Mouse (Mus musculus): ENCODE measurements around the gene Mex3d. TPM values are rescaled to one million over a fixed set of nuclear protein-coding genes. Genes with fewer than 3 reads are reported as not detected.

Gene Mex3d
- polyA plus RNA-seq, 1 experiment = 596 TPM

DNA sequence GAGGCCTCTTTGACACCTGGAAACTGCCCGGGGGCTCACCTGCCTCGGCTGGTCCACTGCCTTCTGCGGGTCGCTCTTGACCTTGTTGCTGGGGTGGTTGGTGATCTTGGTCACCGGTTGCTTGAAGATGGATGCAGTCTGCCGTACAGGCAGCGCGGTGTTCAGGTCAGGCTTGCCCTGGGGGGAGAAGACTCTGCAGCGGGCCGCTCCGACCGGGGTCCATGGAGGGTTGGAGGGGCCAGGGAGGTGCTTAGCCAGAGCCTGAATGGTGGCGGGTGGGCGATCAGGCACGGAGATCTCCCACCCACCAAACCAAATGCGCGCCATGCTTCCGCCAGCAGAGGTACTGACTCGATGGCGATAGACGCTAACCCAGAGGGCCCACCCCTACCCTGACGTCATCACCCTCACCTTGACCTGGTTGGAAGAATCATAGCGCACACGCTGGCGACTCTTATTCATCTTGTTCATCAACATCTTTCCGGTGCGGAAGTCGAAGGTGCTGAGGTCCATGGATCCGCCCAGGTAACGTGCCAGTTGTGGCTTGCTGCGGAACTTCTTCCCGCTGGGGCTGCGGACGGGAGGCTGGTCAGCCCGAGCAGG lies 7.7 kb upstream of the Mex3d start:
- H3K36me3 ChIP-seq (ENCODE audit: control insufficient read depth, insufficient read depth, low read length) = no peaks in the 10 kb centered on the region; the same call in 1 of the 2 replicates
- no peaks in the 10 kb centered on the region for H3K27me3 ChIP-seq (ENCODE audit: control insufficient read depth, insufficient read depth, low read length)
- H3K27ac ChIP-seq (ENCODE audit: control insufficient read depth, insufficient read depth, low read depth, low read length) = no peak overlapping the region
- TF ChIP-seq POLR2A (IDR thresholded peaks at IDR 0.05; ENCODE audit: control insufficient read depth, low read depth, low read length) (no peak), CTCF (IDR thresholded peaks at IDR 0.05; ENCODE audit: control insufficient read depth, insufficient read depth, insufficient replicate concordance, low read depth, low read length) (no peak)
- peaks cover 11% of the 10 kb centered on the region for H3K4me1 ChIP-seq (ENCODE audit: control insufficient read depth, insufficient read depth, low read length)
- no peak overlapping the region for H3K4me3 ChIP-seq (ENCODE audit: control insufficient read depth, low read depth, low read length)

DNA sequence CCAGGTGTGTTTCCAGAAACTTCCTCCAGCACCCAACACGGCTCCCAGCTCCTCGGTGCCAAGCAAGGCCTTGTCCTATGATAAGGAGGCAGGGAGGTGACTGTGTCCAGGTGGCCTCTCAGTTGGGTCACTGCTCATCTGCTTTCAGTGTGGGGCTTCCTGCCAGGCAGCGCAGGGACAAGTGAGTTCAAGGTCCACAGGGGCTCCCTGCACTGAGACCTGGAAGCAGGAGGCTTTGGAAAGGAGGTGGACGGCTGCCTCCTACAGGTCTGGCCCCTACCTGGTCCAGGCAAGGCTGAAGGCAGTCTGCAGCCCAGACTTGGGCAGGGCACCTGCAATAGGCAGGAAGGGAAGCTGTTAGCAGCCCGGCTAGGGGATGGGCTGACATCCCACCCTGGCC lies 5.2 kb upstream of the Mex3d start:
- H3K4me1 ChIP-seq (ENCODE audit: control insufficient read depth, insufficient read depth, low read length) = peaks cover 14% of the 10 kb centered on the region
- H3K4me3 ChIP-seq (ENCODE audit: control insufficient read depth, low read depth, low read length) = no peak overlapping the region
- no peaks in the 10 kb centered on the region; the same call in 1 of the 2 replicates for H3K36me3 ChIP-seq (ENCODE audit: control insufficient read depth, insufficient read depth, low read length)
- no peak for TF ChIP-seq CTCF (IDR thresholded peaks at IDR 0.05; ENCODE audit: control insufficient read depth, insufficient read depth, insufficient replicate concordance, low read depth, low read length)
- no peak for TF ChIP-seq POLR2A (IDR thresholded peaks at IDR 0.05; ENCODE audit: control insufficient read depth, low read depth, low read length)
- H3K27ac ChIP-seq (ENCODE audit: control insufficient read depth, insufficient read depth, low read depth, low read length) = no peak overlapping the region
- no peaks in the 10 kb centered on the region for H3K27me3 ChIP-seq (ENCODE audit: control insufficient read depth, insufficient read depth, low read length)

GRCm38 (mm10) chr10:80390697-80391096 lies 3.2 kb upstream of the Mex3d start:
- H3K27ac ChIP-seq (ENCODE audit: control insufficient read depth, insufficient read depth, low read depth, low read length) = no peak overlapping the region
- no peak overlapping the region for H3K4me3 ChIP-seq (ENCODE audit: control insufficient read depth, low read depth, low read length)
- no peaks in the 10 kb centered on the region for H3K27me3 ChIP-seq (ENCODE audit: control insufficient read depth, insufficient read depth, low read length)
- no peaks in the 10 kb centered on the region; the same call in 1 of the 2 replicates for H3K36me3 ChIP-seq (ENCODE audit: control insufficient read depth, insufficient read depth, low read length)
- TF ChIP-seq CTCF (IDR thresholded peaks at IDR 0.05; ENCODE audit: control insufficient read depth, insufficient read depth, insufficient replicate concordance, low read depth, low read length) (no peak), POLR2A (IDR thresholded peaks at IDR 0.05; ENCODE audit: control insufficient read depth, low read depth, low read length) (no peak)
- peaks cover 17% of the 10 kb centered on the region for H3K4me1 ChIP-seq (ENCODE audit: control insufficient read depth, insufficient read depth, low read length)

DNA sequence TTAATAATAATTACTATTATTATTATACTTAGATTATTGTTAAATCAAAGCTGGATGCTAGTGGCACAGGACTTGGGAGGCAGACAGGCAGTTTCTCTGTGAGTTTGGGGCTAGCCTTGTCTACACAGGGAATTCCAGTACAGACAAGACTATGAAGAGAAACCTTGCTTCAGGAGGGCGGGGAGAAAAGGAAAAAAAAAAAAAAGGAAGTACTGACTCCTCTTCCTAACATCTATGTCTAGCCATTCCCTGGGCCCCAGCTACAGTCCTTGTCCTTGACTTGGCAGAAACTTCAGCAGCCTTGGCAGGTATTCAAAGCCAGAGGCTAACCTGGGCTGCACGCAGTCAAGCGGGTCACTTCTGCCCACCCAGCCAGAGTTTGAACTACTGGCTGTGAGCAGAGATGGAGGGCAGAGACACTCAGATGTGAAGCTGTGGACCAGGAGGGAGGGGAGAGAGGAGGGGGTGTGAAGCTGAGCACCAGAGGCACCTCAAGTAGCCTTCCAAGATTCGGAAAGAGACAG lies 1.8 kb upstream of the Mex3d start:
- TF ChIP-seq POLR2A (IDR thresholded peaks at IDR 0.05; ENCODE audit: control insufficient read depth, low read depth, low read length) (no peak), CTCF (IDR thresholded peaks at IDR 0.05; ENCODE audit: control insufficient read depth, insufficient read depth, insufficient replicate concordance, low read depth, low read length) (no peak)
- Histone ChIP-seq H3K4me3 (ENCODE audit: control insufficient read depth, low read depth, low read length) (peak overlapping the region; percentile 20; the same call in 1 of the 2 replicates), H3K36me3 (ENCODE audit: control insufficient read depth, insufficient read depth, low read length) (no peaks in the 10 kb centered on the region; the same call in 1 of the 2 replicates), H3K4me1 (ENCODE audit: control insufficient read depth, insufficient read depth, low read length) (peaks cover 17% of the 10 kb centered on the region), H3K27me3 (ENCODE audit: control insufficient read depth, insufficient read depth, low read length) (no peaks in the 10 kb centered on the region), H3K27ac (ENCODE audit: control insufficient read depth, insufficient read depth, low read depth, low read length) (no peak overlapping the region)

DNA sequence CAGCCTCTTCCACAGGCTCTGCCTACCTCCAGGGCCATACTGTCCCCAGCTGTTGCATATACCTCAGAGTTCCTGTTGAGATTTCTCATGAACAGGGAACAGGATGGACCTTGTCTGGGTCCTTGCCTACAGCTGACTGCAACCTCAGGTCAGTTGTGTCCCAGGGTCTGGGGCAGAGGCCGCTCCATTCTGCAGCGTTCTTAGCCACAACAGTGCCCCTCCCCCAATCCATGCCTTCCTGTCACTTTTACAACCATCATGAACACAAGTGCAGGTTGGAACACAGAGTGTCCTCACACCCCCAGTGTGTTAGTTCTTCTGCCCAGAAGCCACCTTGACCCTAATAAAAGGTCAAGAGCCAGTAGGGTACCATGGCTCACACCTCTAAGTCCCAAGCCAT lies 1.3 kb upstream of the Mex3d start:
- Histone ChIP-seq H3K27ac (ENCODE audit: control insufficient read depth, insufficient read depth, low read depth, low read length) (peak overlapping the region; percentile 88), H3K4me1 (ENCODE audit: control insufficient read depth, insufficient read depth, low read length) (peaks cover 17% of the 10 kb centered on the region)

DNA sequence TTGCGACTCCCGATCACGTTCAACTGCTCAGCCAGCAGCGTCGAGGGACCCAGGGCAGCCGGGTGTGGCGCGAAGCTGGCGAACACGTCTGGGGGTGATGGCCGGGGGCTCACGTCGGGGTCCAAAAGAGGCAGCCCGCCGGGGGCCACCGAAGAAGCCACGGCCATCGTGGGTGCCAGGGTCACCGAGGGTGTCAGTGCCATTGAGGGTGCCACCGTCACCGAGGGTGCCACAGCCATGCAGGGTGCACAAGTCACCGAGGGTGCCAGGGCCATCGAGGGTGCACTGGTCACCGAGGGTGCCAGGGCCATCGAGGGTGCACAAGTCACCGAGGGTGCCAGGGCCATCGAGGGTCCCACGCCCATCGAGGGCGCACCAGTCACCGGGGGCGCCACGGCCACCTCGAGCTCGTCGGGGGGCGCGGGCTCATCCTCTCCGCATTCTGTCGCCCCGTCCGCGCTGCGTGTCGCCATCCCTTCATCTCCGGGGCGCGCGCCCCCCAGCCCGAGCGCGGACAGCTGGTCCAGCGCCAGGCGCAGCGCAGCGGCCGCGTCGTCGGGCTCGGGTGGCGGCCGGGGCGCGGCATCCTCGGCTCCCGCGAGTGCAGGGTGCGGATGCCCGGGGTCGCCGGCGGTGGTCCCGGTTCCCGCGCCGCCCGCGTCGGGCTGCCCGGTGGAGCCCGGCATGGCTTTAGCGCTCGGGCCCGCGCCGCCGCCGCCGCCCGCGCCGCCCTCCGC lies 556 bp downstream of the Mex3d start:
- peak overlapping the region; percentile 94 for H3K4me3 ChIP-seq (ENCODE audit: control insufficient read depth, low read depth, low read length)
- H3K4me1 ChIP-seq (ENCODE audit: control insufficient read depth, insufficient read depth, low read length) = peaks cover 17% of the 10 kb centered on the region
- no peaks in the 10 kb centered on the region; the same call in 1 of the 2 replicates for H3K36me3 ChIP-seq (ENCODE audit: control insufficient read depth, insufficient read depth, low read length)
- H3K27ac ChIP-seq (ENCODE audit: control insufficient read depth, insufficient read depth, low read depth, low read length) = peak overlapping the region; percentile 86
- no peaks in the 10 kb centered on the region for H3K27me3 ChIP-seq (ENCODE audit: control insufficient read depth, insufficient read depth, low read length)
- TF ChIP-seq CTCF (IDR thresholded peaks at IDR 0.05; ENCODE audit: control insufficient read depth, insufficient read depth, insufficient replicate concordance, low read depth, low read length) (no peak), POLR2A (IDR thresholded peaks at IDR 0.05; ENCODE audit: control insufficient read depth, low read depth, low read length) (no peak; the same call in none of the 2 replicates)

More for the DNA sequence above, 1.3 kb upstream of the Mex3d start:
- Histone ChIP-seq H3K36me3 (ENCODE audit: control insufficient read depth, insufficient read depth, low read length) (no peaks in the 10 kb centered on the region; the same call in 1 of the 2 replicates), H3K27me3 (ENCODE audit: control insufficient read depth, insufficient read depth, low read length) (no peaks in the 10 kb centered on the region), H3K4me3 (ENCODE audit: control insufficient read depth, low read depth, low read length) (peak overlapping the region; percentile 91)
- TF ChIP-seq POLR2A (IDR thresholded peaks at IDR 0.05; ENCODE audit: control insufficient read depth, low read depth, low read length) (no peak), CTCF (IDR thresholded peaks at IDR 0.05; ENCODE audit: control insufficient read depth, insufficient read depth, insufficient replicate concordance, low read depth, low read length) (no peak)

Data from testis, adult 2 months (tissue).